Mouse (Mus musculus): ENCODE results near the gene Zc2hc1b.

Zc2hc1b gene

GRCm38 (mm10) chr10:13172798-13173221, 5.0 kb downstream of the Zc2hc1b start:
- DNase-seq (ENCODE audit: low read depth, low spot score) = no peak

- no peak for DNase-seq (ENCODE audit: low read depth, low spot score)
These were observed 6.4 kb downstream of the Zc2hc1b start for GRCm38 (mm10) chr10:13171461-13171860.

GRCm38 (mm10) chr10:13170739-13171448, 6.9 kb downstream of the Zc2hc1b start:
- DNase-seq (ENCODE audit: low read depth, low spot score) = no peak

- no peak for DNase-seq (ENCODE audit: low read depth, low spot score)
These were observed 9.4 kb downstream of the Zc2hc1b start for GRCm38 (mm10) chr10:13168461-13168860.

- no peak for DNase-seq (ENCODE audit: low read depth, low spot score)
These were observed 15.8 kb downstream of the Zc2hc1b start for GRCm38 (mm10) chr10:13162031-13162430.

GRCm38 (mm10) chr10:13160913-13161312, 16.9 kb downstream of the Zc2hc1b start:
- DNase-seq (ENCODE audit: low read depth, low spot score) = no peak

- DNase-seq (ENCODE audit: low read depth, low spot score) = no peak
These were observed 22.4 kb downstream of the Zc2hc1b start for GRCm38 (mm10) chr10:13155377-13155776.

- DNase-seq (ENCODE audit: low read depth, low spot score) = no peak
These were observed 24.9 kb downstream of the Zc2hc1b start for GRCm38 (mm10) chr10:13152811-13153364.

GRCm38 (mm10) chr10:13151353-13151752, 26.5 kb downstream of the Zc2hc1b start:
- no peak for DNase-seq (ENCODE audit: low read depth, low spot score)

- DNase-seq (ENCODE audit: low read depth, low spot score) = no peak
These were observed 27.4 kb downstream of the Zc2hc1b start for GRCm38 (mm10) chr10:13150435-13150834.

- DNase-seq (ENCODE audit: low read depth, low spot score) = no peak
These were observed 37.4 kb downstream of the Zc2hc1b start for GRCm38 (mm10) chr10:13140434-13140833.

- DNase-seq (ENCODE audit: low read depth, low spot score) = no peak
These were observed 39.9 kb downstream of the Zc2hc1b start for GRCm38 (mm10) chr10:13137906-13138305.

- DNase-seq (ENCODE audit: low read depth, low spot score) = no peak
These were observed 42.1 kb downstream of the Zc2hc1b start for GRCm38 (mm10) chr10:13135751-13136150.

GRCm38 (mm10) chr10:13135276-13135675, 42.5 kb downstream of the Zc2hc1b start:
- DNase-seq (ENCODE audit: low read depth, low spot score) = no peak

GRCm38 (mm10) chr10:13133850-13134249, 44.0 kb downstream of the Zc2hc1b start:
- no peak for DNase-seq (ENCODE audit: low read depth, low spot score)

- no peak for DNase-seq (ENCODE audit: low read depth, low spot score)
These were observed 49.9 kb downstream of the Zc2hc1b start for GRCm38 (mm10) chr10:13127946-13128345.

GRCm38 (mm10) chr10:13127335-13127734, 50.5 kb downstream of the Zc2hc1b start:
- no peak for DNase-seq (ENCODE audit: low read depth, low spot score)

GRCm38 (mm10) chr10:13125811-13126210, 52.0 kb downstream of the Zc2hc1b start:
- DNase-seq (ENCODE audit: low read depth, low spot score) = no peak

GRCm38 (mm10) chr10:13119300-13119699, 58.5 kb downstream of the Zc2hc1b start:
- DNase-seq (ENCODE audit: low read depth, low spot score) = no peak

GRCm38 (mm10) chr10:13118770-13119102, 59.1 kb downstream of the Zc2hc1b start:
- no peak for DNase-seq (ENCODE audit: low read depth, low spot score)

GRCm38 (mm10) chr10:13118024-13118769, 59.6 kb downstream of the Zc2hc1b start:
- DNase-seq (ENCODE audit: low read depth, low spot score) = no peak

- no peak for DNase-seq (ENCODE audit: low read depth, low spot score)
These were observed 60.8 kb downstream of the Zc2hc1b start for GRCm38 (mm10) chr10:13116706-13117665.

Measured in retina, postnatal 7 days (tissue).